Mouse (Mus musculus): ENCODE results near the gene Ceacam15.
"Not testable (repeated sequence)": the region's sequence is repeated elsewhere in the genome, so short reads cannot be mapped to it uniquely, and the experiment has no call there.

Ceacam15 gene

DNA sequence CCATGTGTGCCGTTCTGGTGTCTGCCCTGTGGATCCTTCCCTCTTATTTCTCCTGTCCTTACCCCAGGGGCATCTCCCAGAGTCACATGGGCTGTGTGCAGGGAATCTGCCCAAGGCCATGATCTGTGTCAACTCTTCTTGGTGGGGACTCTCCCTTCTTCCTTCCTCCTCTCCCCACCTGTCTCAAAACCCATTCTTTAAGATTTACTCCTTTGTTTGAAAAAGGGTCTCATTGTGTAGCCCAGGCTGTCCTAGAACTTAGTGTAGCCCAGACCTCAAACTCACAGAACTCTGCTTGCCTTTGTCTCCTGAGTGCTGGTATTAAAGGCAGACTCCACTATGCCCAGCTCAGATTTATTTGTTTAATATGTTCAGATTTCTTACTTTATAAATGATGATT, at the start of gene Ceacam15:
Ceacam15 (minus strand) TSS at position 101 of the 400 bp plus-strand sequence.
- DNase-seq (ENCODE audit: low read depth, low spot score), result no peak

DNA sequence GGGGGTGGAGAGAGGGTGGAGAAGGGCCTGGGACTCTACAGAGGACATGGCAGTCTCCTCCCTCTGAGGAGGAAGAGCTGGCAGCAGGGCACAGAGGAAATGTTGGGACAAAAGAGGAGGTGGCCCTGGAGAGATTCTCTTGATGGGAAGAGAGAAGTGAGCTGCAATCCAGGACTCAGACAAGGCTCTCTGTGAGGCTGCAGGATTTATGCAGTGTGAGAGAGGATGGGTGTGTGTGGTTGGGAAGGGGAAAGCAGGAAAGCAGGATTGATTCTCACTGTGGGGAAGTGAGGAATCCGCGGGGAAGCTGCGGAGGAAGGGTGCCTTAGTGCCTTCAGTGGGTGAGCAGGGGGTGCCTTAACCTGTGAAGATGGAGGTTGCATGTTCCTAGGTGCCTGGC, 47.0 kb upstream of the Ceacam15 start:
- not testable (repeated sequence) for DNase-seq (ENCODE audit: low read depth, low spot score)

DNA sequence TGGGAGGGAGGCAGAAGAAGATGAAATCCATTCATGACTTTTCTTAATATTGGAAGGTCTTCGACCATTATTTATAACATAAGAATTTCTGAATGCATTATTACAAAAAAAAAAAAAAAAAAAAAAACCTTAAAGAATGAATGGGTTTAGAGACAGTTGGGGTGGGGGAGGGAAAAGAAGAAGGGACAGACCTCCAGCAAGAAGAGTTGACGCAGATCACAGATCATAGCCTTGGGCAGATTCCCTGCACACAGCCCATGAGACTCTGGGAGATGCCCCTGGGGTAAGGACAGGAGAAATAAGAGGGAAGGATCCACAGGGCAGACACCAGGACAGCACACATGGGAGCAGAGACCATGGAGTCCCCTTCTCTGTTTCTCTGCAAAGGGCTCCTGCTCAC, 46.1 kb upstream of the Ceacam15 start, which contains the start of gene Ceacam9:
Ceacam9 (plus strand) TSS at position 301 of the 400 bp plus-strand sequence.
- DNase-seq (ENCODE audit: low read depth, low spot score), result no peak

DNA sequence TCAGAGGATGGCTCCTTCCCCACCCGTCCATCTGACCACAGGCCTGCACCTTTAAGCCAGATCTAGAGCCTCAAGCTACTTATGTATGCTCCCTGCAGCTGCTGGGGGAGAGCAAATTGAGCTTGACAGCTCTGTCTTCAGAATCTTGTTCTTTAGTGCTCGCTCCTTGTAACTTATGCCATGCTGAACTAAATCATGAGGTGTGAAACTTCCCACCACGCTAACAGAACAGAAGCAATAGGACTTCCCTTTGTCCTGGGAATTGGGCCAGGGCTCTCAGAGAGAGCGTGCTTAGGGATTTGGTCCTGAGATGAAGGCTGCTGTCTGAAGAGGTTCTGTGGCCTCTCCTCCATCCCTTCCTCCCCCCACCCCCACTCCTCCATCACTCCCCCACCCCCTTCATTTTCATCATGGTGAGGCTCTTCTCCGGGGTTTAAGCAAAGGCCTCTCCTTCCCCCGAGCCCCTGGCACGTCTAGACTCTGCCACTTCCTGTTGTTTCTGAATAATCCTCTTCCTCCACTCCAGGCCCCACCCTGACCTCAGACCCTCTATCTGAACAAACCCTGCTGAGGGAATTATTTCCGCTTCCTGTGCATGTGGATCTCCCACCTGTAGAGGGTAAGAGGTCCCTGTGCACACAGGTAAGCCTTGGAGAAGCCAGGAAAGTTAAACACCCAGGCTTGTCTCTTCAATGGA, 41.1 kb upstream of the Ceacam15 start:
- DNase-seq (ENCODE audit: low read depth, low spot score), result not testable (repeated sequence)

DNA sequence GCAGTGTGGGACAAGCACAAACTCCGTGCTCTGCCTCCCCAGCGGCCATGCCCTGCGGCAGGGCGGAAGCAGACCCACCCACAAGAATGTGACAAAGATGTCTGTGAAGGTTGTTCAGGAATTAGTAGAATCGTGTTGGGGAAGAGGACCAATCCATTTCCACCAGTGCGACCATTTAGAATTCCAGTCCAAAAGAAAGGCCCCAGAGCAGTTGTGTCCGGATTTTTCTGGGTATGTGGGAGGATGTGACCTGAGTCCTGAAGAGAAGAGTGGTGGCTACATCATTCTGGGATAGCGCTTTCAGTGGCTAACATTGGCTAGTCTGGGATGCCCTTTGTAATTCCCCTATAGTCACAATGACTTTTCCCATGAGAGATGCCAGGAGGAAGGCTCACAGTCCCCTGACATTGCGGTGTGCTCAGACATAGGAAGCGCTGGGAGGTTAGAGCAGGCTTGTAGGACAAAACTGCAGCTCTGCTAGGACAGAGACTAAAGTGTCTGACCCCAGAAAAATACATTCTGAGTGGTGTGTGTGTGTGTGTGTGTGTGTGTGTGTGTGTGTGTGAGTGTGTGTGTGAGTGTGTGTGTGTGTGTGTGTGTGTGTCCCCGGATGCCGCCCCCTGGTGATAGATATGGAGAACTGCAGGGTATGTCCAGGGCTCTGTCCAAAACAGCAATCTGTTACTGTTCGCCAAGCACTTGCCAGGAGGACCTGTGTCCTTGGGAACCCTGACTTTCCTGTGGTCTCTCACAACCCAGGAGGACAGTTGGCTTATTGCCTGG, 37.3 kb upstream of the Ceacam15 start:
- DNase-seq (ENCODE audit: low read depth, low spot score), result no peak

DNA sequence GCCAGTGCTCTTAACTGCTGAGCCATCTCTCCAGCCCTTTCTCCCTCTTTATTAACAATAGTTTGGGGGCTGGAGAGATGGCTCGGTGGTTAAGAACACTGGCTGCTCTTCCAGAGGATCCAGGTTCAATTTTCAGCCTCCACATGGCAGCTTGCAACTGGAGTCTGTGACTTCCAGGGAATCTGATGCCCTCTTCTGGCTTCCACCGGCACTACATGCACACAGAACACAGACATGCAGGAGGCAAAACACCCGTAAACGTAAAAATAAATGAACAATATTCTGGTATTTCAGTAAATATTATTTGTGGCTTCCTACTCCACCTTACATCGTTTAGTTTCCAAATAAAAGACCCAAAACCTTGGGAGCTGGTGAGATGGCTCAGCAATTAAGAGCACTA, 35.1 kb upstream of the Ceacam15 start:
- peak; percentile 29 for DNase-seq (ENCODE audit: low read depth, low spot score)

DNA sequence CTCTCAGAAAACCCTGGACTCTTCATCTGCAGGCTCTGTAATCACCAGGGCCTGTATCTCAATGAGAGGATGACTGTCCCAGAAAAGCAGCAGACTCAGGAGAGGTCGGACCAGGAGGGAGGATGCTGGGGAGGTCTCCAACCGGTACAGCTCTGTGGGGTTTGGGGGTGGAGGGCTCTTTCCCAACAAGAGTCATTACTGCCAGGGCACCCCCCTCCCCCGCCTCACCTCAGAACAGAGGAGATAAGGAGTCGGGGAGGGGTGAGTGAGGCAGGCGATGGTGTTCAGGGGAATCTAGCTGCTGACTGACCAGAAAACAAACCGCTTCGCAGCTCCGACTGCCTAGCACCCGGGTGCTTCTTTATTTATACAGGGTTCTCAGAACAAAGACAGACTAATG, 32.7 kb upstream of the Ceacam15 start:
- DNase-seq (ENCODE audit: low read depth, low spot score), result no peak

DNA sequence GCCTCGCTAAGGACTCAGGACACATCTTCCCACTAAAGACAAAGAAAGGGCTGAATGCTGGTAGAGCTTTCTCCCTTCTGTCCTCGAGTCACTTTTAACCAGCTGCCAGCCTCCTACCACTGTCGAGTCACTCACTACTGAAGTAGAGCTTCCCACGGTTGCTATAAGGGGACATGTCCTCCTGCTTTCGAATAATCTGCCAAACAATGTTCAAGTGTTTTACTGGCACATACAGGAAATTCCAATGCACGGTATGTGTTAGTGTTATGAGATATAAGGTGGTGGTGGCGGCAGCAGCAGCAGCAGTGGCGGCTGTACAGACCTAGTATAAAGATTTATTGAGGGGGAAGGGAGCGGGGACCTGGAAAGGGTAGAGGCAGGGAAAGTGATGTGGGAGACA, 30.9 kb upstream of the Ceacam15 start:
- DNase-seq (ENCODE audit: low read depth, low spot score), result peak; percentile 16

DNA sequence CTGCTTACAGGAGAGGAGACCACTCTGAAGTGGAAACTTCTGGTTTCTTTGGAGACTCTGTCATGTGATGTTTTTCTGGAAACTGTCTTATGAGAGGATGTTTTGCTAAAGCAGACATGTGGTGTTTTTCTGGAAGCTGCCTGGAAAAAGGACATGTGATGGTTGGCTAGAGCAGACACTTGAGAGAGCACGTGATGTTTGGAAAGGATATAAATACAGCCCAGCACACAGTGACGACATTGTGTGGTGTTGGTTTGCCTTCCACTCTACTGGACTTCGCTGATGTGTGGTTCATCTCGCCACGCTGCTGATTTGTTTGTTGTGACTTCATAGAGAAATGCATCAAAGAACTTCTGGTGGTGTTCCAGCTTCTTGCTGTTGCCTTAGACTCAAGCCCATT, 25.1 kb upstream of the Ceacam15 start:
- DNase-seq (ENCODE audit: low read depth, low spot score), result no peak

DNA sequence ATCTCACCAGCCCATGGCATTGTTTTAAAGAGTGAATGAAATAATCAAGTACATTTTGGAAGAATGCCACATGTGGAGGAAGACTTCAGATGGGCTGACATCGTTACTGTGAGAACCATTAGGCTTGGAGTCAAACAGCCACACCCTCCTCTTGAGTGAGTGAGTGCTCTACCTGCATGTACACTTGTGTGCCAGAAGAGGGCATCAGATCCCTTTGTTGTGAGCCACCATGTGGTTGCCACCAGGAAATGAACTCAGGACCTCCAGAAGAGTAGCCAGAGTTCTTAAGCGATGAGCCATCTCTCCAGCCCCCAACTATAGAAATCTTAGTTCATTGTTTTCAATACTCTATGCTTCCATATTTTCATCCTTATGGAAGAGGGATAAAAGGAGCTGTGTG, 23.5 kb upstream of the Ceacam15 start:
- peak; percentile 53 for DNase-seq (ENCODE audit: low read depth, low spot score)

DNA sequence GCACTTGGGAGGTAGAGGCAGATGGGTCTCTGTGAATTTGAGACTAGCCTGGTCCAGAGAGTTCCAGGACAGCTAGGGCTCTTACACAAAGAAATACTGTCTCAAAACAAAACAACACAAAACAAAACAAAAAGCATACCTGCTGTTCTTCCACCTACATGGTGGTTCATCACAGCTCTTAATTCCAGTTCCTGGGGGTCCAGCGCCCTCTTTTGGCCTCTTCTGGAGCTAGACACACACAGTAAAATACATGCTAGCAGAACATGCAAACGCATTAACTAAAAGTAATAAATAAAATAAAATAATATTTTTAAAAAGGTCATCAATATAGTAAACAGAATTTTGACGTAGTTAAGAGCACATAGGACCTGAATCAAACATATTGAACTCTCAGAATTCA, 19.5 kb upstream of the Ceacam15 start:
- DNase-seq (ENCODE audit: low read depth, low spot score), result peak; percentile 16

DNA sequence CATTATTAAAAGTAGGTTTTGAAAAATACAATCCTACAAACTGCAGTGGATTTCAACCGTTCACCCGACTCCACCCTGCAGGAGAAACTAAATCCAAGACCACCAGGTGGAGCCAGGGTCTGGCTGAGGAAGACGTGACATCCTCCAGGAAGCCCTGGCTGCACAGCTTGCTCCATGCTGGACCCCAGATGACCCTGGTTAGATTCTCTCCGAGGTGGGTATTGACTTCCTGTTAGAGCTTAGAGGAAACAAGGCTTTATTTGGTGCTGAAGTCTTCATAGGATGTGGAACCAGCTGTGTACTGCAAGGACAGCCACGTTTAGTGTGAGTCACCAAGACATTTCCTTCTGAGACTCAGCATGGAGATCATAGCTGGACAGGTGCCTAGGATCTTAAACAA, 13.7 kb upstream of the Ceacam15 start:
- DNase-seq (ENCODE audit: low read depth, low spot score), result peak; percentile 2

DNA sequence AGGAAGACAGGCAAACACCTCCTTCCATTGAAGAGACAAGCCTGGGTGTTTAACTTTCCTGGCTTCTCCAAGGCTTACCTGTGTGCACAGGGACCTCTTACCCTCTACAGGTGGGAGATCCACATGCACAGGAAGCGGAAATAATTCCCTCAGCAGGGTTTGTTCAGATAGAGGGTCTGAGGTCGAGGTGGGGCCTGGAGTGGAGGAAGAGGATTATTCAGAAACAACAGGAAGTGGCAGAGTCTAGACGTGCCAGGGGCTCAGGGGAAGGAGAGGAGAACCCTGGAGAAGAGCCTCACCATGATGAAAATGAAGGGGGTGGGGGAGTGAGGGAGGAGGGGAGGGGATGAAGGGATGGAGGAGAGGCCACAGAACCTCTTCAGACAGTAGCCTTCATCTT, 4.7 kb upstream of the Ceacam15 start:
- not testable (repeated sequence) for DNase-seq (ENCODE audit: low read depth, low spot score)

DNA sequence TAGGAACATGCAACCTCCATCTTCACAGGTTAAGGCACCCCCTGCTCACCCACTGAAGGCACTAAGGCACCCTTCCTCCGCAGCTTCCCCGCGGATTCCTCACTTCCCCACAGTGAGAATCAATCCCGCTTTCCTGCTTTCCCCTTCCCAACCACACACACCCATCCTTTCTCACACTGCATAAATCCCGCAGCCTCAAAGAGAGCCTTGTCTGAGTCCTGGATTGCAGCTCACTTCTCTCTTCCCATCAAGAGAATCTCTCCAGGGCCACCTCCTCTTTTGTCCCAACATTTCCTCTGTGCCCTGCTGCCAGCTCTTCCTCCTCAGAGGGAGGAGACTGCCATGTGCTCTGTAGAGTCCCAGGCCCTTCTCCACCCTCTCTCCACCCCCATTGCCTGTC, 806 bp downstream of the Ceacam15 start:
- not testable (repeated sequence) for DNase-seq (ENCODE audit: low read depth, low spot score)

DNA sequence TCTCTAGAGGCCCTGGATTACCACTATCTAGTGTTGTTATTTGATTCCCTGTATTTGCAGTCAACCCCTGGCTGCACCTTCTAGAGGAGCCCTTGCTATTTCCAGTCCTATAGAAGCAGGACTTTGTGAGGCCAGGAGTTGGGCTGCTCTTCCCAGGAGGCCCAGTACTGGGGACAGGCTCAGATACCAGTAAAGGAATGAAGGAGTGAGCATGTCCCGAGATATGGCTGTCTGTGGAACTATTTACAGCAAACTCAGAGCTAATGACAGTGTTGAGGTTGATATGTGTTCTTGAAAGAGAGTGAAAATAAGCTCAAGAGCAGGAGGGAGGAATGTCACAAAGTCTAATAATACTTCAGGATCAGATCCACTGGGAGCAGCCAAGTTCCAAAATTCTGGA, 1.7 kb downstream of the Ceacam15 start:
- no peak for DNase-seq (ENCODE audit: low read depth, low spot score)

DNA sequence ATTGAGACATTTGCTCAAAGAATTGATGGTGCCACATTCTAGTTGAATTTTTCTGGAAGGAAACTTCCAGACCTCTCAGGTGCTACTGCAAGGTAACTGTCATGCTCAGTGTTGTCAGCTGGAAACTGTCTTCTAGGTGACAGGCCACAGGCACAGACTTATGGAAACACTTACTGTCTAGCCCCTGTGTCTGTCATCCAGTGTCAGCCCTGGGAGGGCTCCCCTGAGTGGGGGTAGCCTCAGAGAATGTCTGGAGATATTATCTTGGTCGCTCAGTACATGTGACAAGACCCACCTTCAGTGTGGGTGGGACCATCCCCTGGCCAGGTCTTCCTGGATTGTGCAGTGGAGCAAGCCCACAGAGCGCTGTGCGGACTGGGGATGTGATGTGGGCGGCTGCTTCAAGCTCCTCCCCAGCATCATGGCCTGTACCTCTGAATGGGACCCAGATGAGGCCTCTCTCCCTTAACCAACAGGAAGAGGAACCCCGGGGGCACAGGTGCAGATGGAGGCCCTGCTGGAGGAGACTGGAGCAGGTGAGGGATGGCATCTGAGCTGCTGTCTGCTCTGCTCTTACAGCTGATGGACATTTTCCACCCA, 7.1 kb downstream of the Ceacam15 start:
- not testable (repeated sequence) for DNase-seq (ENCODE audit: low read depth, low spot score)

DNA sequence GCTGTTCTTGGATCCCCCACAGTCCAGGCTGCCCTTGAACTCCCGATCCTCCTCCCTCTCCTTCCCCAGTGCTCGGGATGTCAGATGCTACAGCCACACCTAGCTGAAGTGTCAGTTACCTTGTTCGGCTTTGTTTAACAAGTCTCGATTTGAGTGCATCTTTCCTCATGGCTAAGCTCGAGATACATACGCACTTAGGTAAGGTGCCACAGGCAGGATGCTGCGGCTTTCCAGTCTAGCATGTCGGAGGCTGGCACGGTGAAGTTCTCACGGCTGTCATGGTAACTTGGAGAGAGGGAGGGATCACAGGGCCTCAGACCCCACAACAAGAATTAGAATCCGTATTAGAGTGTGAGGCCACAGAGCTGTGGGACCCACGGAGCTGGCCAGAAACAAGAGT, 31.2 kb downstream of the Ceacam15 start:
- no peak for DNase-seq (ENCODE audit: low read depth, low spot score)

DNA sequence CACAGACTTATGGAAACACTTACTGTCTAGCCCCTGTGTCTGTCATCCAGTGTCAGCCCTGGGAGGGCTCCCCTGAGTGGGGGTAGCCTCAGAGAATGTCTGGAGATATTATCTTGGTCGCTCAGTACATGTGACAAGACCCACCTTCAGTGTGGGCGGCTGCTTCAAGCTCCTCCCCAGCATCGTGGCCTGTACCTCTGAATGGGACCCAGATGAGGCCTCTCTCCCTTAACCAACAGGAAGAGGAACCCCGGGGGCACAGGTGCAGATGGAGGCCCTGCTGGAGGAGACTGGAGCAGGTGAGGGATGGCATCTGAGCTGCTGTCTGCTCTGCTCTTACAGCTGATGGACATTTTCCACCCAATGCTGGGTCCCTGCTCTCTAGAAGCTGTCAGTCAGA, 32.4 kb downstream of the Ceacam15 start:
- not testable (repeated sequence) for DNase-seq (ENCODE audit: low read depth, low spot score)

DNA sequence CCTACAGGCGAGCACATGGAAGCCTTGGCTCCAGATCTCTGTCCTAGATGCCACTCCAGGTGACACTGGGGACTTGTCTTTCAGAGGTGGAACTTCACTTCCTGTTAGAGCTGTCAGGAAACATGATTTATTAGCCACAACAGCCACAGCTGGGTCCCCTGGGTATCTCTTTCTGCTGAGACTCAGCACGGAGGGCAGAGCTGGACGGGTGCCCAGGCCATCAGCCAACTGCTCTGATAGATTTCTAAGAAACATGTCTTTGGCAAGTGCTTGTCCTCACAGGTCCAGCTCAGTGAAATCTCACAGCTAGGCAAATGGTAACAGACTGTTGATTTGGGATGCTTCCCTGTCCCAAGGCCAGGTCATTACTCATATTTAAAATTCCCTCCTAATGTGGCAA, 36.5 kb downstream of the Ceacam15 start:
- DNase-seq (ENCODE audit: low read depth, low spot score), result peak; percentile 87

DNA sequence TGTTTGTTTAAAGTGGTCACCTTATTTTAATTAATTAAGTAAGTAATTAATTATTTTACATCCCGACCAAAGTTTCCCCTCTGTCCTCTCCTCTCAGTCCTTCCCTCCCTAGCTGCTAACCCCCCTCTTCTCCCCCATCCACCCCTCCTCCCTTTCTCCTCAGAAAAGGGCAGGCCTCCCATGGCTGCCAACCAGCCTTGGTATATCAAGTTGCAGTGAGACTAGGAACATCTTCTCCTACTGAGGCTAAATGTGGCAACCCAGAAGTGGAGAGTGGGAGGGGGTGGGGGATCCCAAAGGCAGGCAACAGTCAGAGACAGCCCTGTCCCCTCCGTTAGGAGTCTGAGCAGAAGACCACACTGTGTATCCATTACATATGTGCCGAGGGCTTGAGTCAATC, 40.4 kb downstream of the Ceacam15 start:
- DNase-seq (ENCODE audit: low read depth, low spot score), result no peak

DNA sequence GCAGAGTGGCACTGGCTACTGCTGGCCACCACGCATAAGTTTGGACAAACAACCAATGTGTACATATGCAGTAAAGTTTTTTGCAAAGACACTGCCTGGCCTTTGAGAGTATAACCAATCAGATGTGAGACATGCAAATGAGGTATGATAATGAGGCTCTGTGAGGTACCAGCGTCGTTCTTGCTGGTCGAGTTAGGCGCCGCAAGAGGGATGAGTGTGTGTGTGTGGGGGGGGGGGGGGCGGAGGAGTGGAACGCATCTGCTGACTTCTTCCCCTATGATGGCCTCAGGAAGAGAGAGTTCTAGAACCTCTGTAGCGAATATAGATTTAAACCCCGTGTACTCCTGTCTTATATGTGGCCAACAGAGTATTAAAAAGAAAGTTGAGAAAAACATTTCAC, 41.6 kb downstream of the Ceacam15 start:
- DNase-seq (ENCODE audit: low read depth, low spot score), result not testable (repeated sequence)

DNA sequence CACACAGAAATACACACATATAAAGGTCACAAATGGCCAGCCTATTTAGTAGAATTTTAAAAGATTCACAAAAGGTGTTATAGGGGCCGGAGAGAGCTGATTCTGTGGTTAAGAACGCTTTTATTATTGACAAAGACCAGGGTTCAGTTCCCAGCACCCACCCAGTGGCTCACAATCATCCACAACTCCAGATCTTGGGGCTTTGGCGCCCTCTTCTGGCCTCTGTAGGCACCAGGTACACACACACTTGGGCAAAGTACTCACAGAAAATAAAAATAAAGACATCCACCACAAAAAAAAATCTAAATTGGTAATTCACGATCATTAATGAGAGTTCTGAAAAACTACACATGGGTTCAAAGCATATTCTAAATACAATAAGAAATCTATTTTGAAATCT, 43.6 kb downstream of the Ceacam15 start:
- DNase-seq (ENCODE audit: low read depth, low spot score), result no peak

DNA sequence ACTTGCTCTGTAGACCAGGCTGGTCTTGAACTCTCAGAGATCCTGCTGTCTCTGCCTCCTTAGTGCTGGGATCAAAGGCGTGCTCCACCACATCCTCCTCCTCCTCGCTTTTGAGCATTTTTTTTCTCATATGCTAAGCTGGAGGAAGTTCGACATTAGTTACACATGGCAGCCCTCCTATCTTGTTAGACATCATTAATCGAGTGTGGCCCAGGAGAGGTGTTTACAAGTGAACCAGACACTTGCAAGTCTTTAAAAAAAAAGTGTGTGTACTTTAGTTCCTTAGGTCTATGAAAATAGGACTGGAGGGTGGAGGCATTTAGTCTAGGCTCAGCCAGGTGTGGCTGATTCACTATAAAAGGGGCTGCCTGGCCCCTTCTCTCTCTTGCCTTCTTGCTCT, 44.5 kb downstream of the Ceacam15 start:
- DNase-seq (ENCODE audit: low read depth, low spot score), result no peak
